Mouse (Mus musculus) kidney, embryonic 16.5 days (tissue): ENCODE results near the gene Tmem262. TPM values are rescaled to one million over a fixed set of nuclear protein-coding genes. Genes with fewer than 3 reads are reported as not detected.
"Not testable (repeated sequence)": the region's sequence is repeated elsewhere in the genome, so short reads cannot be mapped to it uniquely, and the experiment has no call there.

Source experiments
- ATAC-seq: fragments of 200-750 bp; cut with Nextera tagmentation; 2 replicates; pipeline ENCODE4 v1.8.0; 2017; ENCODE audit warnings: moderate TSS enrichment; ENCODE audit not compliant: low FRiP score, low TSS enrichment
- H3K27ac ChIP-seq: fragments of 300-500 bp; sonication (generic); 2 replicates; pipeline ENCODE4 v1.5.1; 2014; ENCODE audit warnings: low read length
- H3K27me3 ChIP-seq: fragments of 300-500 bp; sonication (generic); 2 replicates; pipeline ENCODE4 v1.6.1; 2014; ENCODE audit warnings: low read length, control low read depth, mixed read lengths; ENCODE audit not compliant: insufficient read depth
- H3K36me3 ChIP-seq: fragments of 300-500 bp; sonication (generic); 2 replicates; pipeline ENCODE4 v1.6.1; 2014; ENCODE audit warnings: low read length, control low read depth, mixed read lengths; ENCODE audit not compliant: insufficient read depth
- H3K4me1 ChIP-seq: fragments of 300-500 bp; sonication (generic); 2 replicates; pipeline ENCODE4 v1.6.1; 2014; ENCODE audit warnings: low read length, control low read depth, mixed read lengths; ENCODE audit not compliant: insufficient read depth
- H3K4me2 ChIP-seq: fragments of 300-500 bp; sonication (generic); replicated peaks from 2 replicates; pipeline ENCODE4 v1.6.1; 2014; ENCODE audit warnings: low read depth, low read length
- H3K4me3 ChIP-seq: fragments of 300-500 bp; sonication (generic); 2 replicates; pipeline ENCODE4 v1.5.1; 2014; ENCODE audit warnings: mild to moderate bottlenecking, low read length
- H3K9ac ChIP-seq: fragments of 300-500 bp; sonication (generic); replicated peaks from 2 replicates; pipeline ENCODE4 v1.6.1; 2014; ENCODE audit warnings: low read length
- H3K9me3 ChIP-seq: fragments of 300-500 bp; sonication (generic); 2 replicates; pipeline ENCODE4 v1.6.1; 2016; ENCODE audit warnings: low read length, control low read depth
- WGBS: fragments of 180-500 bp; shearing (Covaris S2); extraction: QIAGEN DNeasy Blood & Tissue Kit; methylation state at CpG from one replicate; pipeline ENCODE4 v1.1.7; 2014; 5-methylcytosine and 5-hydroxymethylcytosine counted together
- polyA plus RNA-seq: library from polyadenylated mRNA; unstranded; fragments of >200 nt; fragmentation: Nextera tagmentation; extraction: Ambion mirVana; gene quantifications from 2 replicates; pipeline ENCODE4 v1.2.1, GENCODE M21; 2015

Tmem262 gene
- not detected in 2 replicates for polyA plus RNA-seq

DNA sequence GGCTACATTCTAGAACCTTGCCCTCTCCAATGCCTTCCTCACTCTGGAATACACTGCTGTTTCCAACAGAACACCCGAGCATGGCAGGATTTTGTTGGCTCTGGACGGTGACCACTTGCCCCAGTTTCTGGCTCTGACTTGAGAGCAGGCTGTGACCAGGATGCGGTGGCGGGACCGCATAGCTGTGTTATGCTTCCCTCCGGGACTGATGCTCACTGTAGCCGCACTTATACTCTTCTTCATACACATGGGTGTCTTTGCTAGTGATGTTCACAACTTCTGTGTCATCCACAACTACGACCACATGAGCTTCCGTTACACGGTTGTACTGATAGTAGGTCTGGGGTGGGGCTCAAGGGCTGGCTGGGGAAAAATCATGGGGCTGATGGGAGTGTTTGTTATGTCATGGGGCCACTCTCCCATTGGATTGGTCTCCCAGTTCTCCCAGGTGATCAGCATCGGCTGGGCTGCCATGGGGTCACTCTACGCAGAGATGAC, at the start of gene Tmem262:
Gene Tmem262 (plus strand): TSS at position 51 of the 498 bp plus-strand sequence.
- Histone ChIP-seq H3K9me3 (no peaks in the 10 kb centered on the region), H3K36me3 (peaks cover 20% of the 10 kb centered on the region), H3K27ac (no peak within 1 kb of the TSS), H3K27me3 (no peaks in the 10 kb centered on the region), H3K4me1 (peaks cover 19% of the 10 kb centered on the region), H3K4me2 (no peak within 1 kb of the TSS), H3K4me3 (no peak within 1 kb of the TSS), H3K9ac (no peak within 1 kb of the TSS)
- 93% methylated on average over 12 of the region's 12 CpGs for whole genome bisulfite sequencing
- ATAC-seq = no peak

- Histone ChIP-seq H3K27me3 (no peaks in the 10 kb centered on the region), H3K9ac (no peak overlapping the region), H3K4me3 (no peak overlapping the region), H3K4me2 (no peak overlapping the region), H3K4me1 (no peaks in the 10 kb centered on the region), H3K9me3 (no peaks in the 10 kb centered on the region), H3K36me3 (no peaks in the 10 kb centered on the region), H3K27ac (no peak overlapping the region)
- ATAC-seq = no peak
- 74% methylated on average over 14 of the region's 14 CpGs for WGBS
Observed at GRCm38 (mm10) chr19:6030520-6031280, 49.1 kb upstream of the Tmem262 start.

GRCm38 (mm10) chr19:6035966-6036585, 43.8 kb upstream of the Tmem262 start:
- Histone ChIP-seq H3K36me3 (no peaks in the 10 kb centered on the region), H3K27me3 (no peaks in the 10 kb centered on the region), H3K4me3 (no peak overlapping the region), H3K9me3 (no peaks in the 10 kb centered on the region), H3K4me2 (no peak overlapping the region), H3K27ac (no peak overlapping the region), H3K9ac (no peak overlapping the region), H3K4me1 (no peaks in the 10 kb centered on the region)
- WGBS = 74% methylated on average over 9 of the region's 9 CpGs
- ATAC-seq = no peak

- Histone ChIP-seq H3K27me3 (no peaks in the 10 kb centered on the region), H3K36me3 (no peaks in the 10 kb centered on the region), H3K4me3 (no peak overlapping the region), H3K9me3 (no peaks in the 10 kb centered on the region), H3K9ac (no peak overlapping the region), H3K27ac (no peak overlapping the region), H3K4me1 (peaks cover 11% of the 10 kb centered on the region; the same call in 1 of the 2 replicates), H3K4me2 (no peak overlapping the region)
- ATAC-seq = no peak
Observed at GRCm38 (mm10) chr19:6037695-6038094, 42.1 kb upstream of the Tmem262 start.

- Histone ChIP-seq H3K9me3 (no peaks in the 10 kb centered on the region), H3K4me2 (no peak overlapping the region), H3K27ac (no peak overlapping the region), H3K4me3 (no peak overlapping the region), H3K36me3 (no peaks in the 10 kb centered on the region), H3K27me3 (no peaks in the 10 kb centered on the region), H3K9ac (no peak overlapping the region), H3K4me1 (peaks cover 11% of the 10 kb centered on the region; the same call in 1 of the 2 replicates)
- WGBS = 78% methylated on average over 7 of the region's 7 CpGs
- ATAC-seq = no peak
Observed at GRCm38 (mm10) chr19:6038326-6038725, 41.5 kb upstream of the Tmem262 start.

- no peak for ATAC-seq
Observed at GRCm38 (mm10) chr19:6040002-6040401, 39.8 kb upstream of the Tmem262 start.

GRCm38 (mm10) chr19:6042293-6042692, 37.5 kb upstream of the Tmem262 start:
- no peak overlapping the region for H3K4me3 ChIP-seq
- no peaks in the 10 kb centered on the region for H3K9me3 ChIP-seq
- no peak overlapping the region for H3K4me2 ChIP-seq
- H3K27me3 ChIP-seq = no peaks in the 10 kb centered on the region
- no peak overlapping the region for H3K9ac ChIP-seq
- WGBS = 72% methylated on average over 9 of the region's 9 CpGs
- no peaks in the 10 kb centered on the region for H3K36me3 ChIP-seq
- H3K4me1 ChIP-seq = peaks cover 19% of the 10 kb centered on the region
- no peak for ATAC-seq
- H3K27ac ChIP-seq = peak overlapping the region; percentile 29; the same call in 1 of the 2 replicates

More at GRCm38 (mm10) chr19:6040002-6040401, 39.8 kb upstream of the Tmem262 start:
- no peaks in the 10 kb centered on the region for H3K9me3 ChIP-seq
- no peaks in the 10 kb centered on the region for H3K27me3 ChIP-seq
- H3K4me2 ChIP-seq = no peak overlapping the region
- H3K4me3 ChIP-seq = no peak overlapping the region
- H3K36me3 ChIP-seq = no peaks in the 10 kb centered on the region
- peaks cover 11% of the 10 kb centered on the region for H3K4me1 ChIP-seq
- no peak overlapping the region for H3K27ac ChIP-seq
- H3K9ac ChIP-seq = no peak overlapping the region

- H3K4me3 ChIP-seq, H3K9me3 ChIP-seq, ATAC-seq, H3K27me3 ChIP-seq, H3K9ac ChIP-seq, H3K27ac ChIP-seq, H3K4me2 ChIP-seq: not testable (repeated sequence)
- 58% methylated on average over 4 of the region's 4 CpGs for WGBS
- peaks cover 27% of the 10 kb centered on the region for H3K4me1 ChIP-seq
- H3K36me3 ChIP-seq = peaks cover 12% of the 10 kb centered on the region
Observed at GRCm38 (mm10) chr19:6044102-6044501, 35.7 kb upstream of the Tmem262 start.

DNA sequence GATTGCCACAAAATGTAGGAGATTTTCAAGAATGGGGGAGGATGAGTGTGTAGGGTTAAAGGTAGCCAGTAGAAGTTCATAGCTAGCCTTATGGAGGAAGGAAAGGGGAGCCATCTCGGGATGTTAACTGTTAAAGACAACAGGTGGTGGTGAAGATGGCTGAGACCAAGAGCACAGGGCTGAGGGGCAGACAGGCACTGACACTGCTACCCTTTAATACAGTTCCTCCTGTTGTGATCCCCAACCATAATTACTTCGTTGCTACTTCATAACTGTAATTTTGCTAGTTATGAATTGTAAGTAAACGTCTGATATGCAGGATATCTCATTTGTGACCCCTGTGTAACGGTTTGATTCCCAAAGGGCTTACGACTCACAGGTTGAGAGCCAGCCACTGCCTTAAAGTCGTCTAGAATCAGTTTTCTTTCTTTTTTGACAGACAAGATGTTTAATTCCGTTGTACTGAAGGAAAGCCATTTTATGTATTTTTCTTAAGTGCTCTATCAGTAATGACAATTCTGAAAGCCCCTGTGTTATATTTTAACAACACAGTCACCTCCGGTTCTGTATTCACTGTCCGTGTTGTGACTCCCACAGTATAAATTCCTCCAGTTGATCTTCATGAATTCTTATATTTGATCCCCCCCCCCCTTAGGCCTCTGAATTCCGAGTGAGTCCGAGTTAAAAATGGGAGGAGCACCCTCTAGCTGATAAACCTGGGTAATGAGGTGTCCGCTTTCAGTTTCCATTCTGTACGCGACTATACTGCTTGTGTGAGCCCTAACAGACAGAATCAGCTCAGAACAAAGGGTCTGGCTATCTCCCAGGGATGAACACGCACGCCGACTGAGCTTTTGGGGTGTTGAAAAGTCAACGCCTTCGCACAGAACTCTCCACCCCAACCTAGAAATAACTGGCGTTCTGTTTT, 34.2 kb upstream of the Tmem262 start:
- peaks cover 27% of the 10 kb centered on the region for H3K36me3 ChIP-seq
- peaks cover 27% of the 10 kb centered on the region for H3K4me1 ChIP-seq
- H3K27ac ChIP-seq = peak overlapping the region; percentile 98
- no peaks in the 10 kb centered on the region for H3K27me3 ChIP-seq
- H3K9me3 ChIP-seq = no peaks in the 10 kb centered on the region
- WGBS = 13% methylated on average over 20 of the region's 20 CpGs
- peak overlapping the region; percentile 77 for H3K4me3 ChIP-seq
- ATAC-seq = peak; percentile 32
- peak overlapping the region; percentile 86 for H3K9ac ChIP-seq
- peak overlapping the region; percentile 71 for H3K4me2 ChIP-seq
